Mouse (Mus musculus) MEL (cell line): ENCODE data around the gene Osbpl9. TPM values are rescaled to one million over a fixed set of nuclear protein-coding genes. Genes with fewer than 3 reads are reported as not detected.

Experiments used
- DNase-seq: peaks from one replicate; pipeline ENCODE4 v3.0.0; 2011; ENCODE audit warnings: low read depth, low spot score
- H3K27ac ChIP-seq: 2 replicates; pipeline ENCODE4 v1.5.1; 2012; ENCODE audit warnings: low read depth, mild to moderate bottlenecking, control low read depth, low read length, moderate library complexity; ENCODE audit not compliant: control insufficient read depth
- H3K27me3 ChIP-seq, 2 experiments: fragments of 150-350 bp in 1 of 2; sonication (generic) in 1 of 2; 2 replicates each; pipeline ENCODE4 v1.6.1; 2012; ENCODE audit warnings: low read length in 2 of 2, mild to moderate bottlenecking in 2 of 2, improper control_type of control experiment in 1 of 2, moderate library complexity in 1 of 2; ENCODE audit not compliant: insufficient read depth in 2 of 2, control insufficient read depth in 1 of 2
- H3K36me3 ChIP-seq, 2 experiments: 2 replicates each; pipeline ENCODE4 v1.6.1; 2012 to 2014; ENCODE audit warnings: low read length in 2 of 2, improper control_type of control experiment in 1 of 2, inconsistent platforms in 1 of 2, mild to moderate bottlenecking in 1 of 2; ENCODE audit not compliant: insufficient read depth in 2 of 2, control insufficient read depth in 1 of 2
- H3K4me1 ChIP-seq, 2 experiments: fragments of 150-350 bp in 1 of 2; sonication (generic) in 1 of 2; 2 replicates each; pipeline ENCODE4 v1.6.1; 2012; ENCODE audit warnings: low read length in 2 of 2, improper control_type of control experiment in 1 of 2, mild to moderate bottlenecking in 1 of 2; ENCODE audit not compliant: insufficient read depth in 2 of 2, control insufficient read depth in 1 of 2
- H3K4me3 ChIP-seq, 2 experiments: fragments of 150-350 bp in 1 of 2; sonication (generic) in 1 of 2; 2 replicates each; pipeline ENCODE4 v1.5.1; 2012; ENCODE audit warnings: low read depth in 2 of 2, low read length in 2 of 2, mild to moderate bottlenecking in 2 of 2, moderate library complexity in 2 of 2, control low read depth in 1 of 2, improper control_type of control experiment in 1 of 2; ENCODE audit not compliant: control insufficient read depth in 1 of 2, insufficient read depth in 1 of 2
- H3K79me2 ChIP-seq: 2 replicates; pipeline ENCODE4 v1.6.1; 2012; ENCODE audit warnings: mild to moderate bottlenecking, low read length, moderate library complexity; ENCODE audit not compliant: control insufficient read depth, poor library complexity, insufficient read depth
- H3K9ac ChIP-seq: 2 replicates; pipeline ENCODE4 v1.6.1; 2012; ENCODE audit warnings: low read depth, mild to moderate bottlenecking, control low read depth, low read length, moderate library complexity; ENCODE audit not compliant: control insufficient read depth, poor library complexity, severe bottlenecking
- H3K9me3 ChIP-seq: fragments of 150-350 bp; sonication (generic); replicated peaks from 2 replicates; pipeline ENCODE4 v1.6.1; 2012; ENCODE audit warnings: mild to moderate bottlenecking, low read length, improper control_type of control experiment, moderate library complexity; ENCODE audit not compliant: insufficient read depth
- CHD2 ChIP-seq: IDR thresholded peaks from 2 replicates; pipeline ENCODE4 v1.6.1; 2011; ENCODE audit warnings: low read length, improper control_type of control experiment
- ELF1 ChIP-seq: IDR thresholded peaks from 2 replicates; pipeline ENCODE4 v1.6.1; 2014; ENCODE audit warnings: low read depth, mild to moderate bottlenecking, inconsistent platforms, low read length, improper control_type of control experiment, moderate library complexity
- EP300 ChIP-seq, 2 experiments: IDR thresholded peaks; 2 replicates each; pipeline ENCODE4 v1.6.1; 2011; ENCODE audit warnings: improper control_type of control experiment in 2 of 2, low read length in 2 of 2, low read depth in 1 of 2, mild to moderate bottlenecking in 1 of 2
- GABPA ChIP-seq: IDR thresholded peaks from 2 replicates; pipeline ENCODE4 v1.6.1; 2012; ENCODE audit warnings: low read depth, mild to moderate bottlenecking, inconsistent platforms, low read length, improper control_type of control experiment, moderate library complexity
- GATA1 ChIP-seq: IDR thresholded peaks from 2 replicates; pipeline ENCODE4 v1.6.1; 2011; ENCODE audit warnings: low read depth, low read length, improper control_type of control experiment
- HCFC1 ChIP-seq: IDR thresholded peaks from 2 replicates; pipeline ENCODE4 v1.6.1; 2012; ENCODE audit warnings: low read depth, mild to moderate bottlenecking, inconsistent platforms, low read length, improper control_type of control experiment, moderate library complexity
- JUND ChIP-seq: IDR thresholded peaks from 2 replicates; pipeline ENCODE4 v1.6.1; 2011; ENCODE audit warnings: low read depth, mild to moderate bottlenecking, improper control_type of control experiment, low read length
- MYB ChIP-seq: IDR thresholded peaks from 2 replicates; pipeline ENCODE4 v1.6.1; 2011; ENCODE audit warnings: mild to moderate bottlenecking, low read depth, low read length, improper control_type of control experiment
- MYC ChIP-seq: IDR thresholded peaks from 2 replicates; pipeline ENCODE4 v1.6.1; 2011; ENCODE audit warnings: low read depth, mild to moderate bottlenecking, low read length, improper control_type of control experiment, moderate library complexity
- POLR2A ChIP-seq, 2 experiments: IDR thresholded peaks; 2 replicates each; pipeline ENCODE4 v1.6.1; 2011 to 2012; ENCODE audit warnings: low read length in 2 of 2, mild to moderate bottlenecking in 2 of 2, control low read depth in 1 of 2, improper control_type of control experiment in 1 of 2, low read depth in 1 of 2, moderate library complexity in 1 of 2; ENCODE audit not compliant: control insufficient read depth in 1 of 2, insufficient read depth in 1 of 2, poor library complexity in 1 of 2
- RCOR1 ChIP-seq: IDR thresholded peaks from 2 replicates; pipeline ENCODE4 v1.6.1; 2012; ENCODE audit warnings: low read depth, mild to moderate bottlenecking, inconsistent platforms, low read length, improper control_type of control experiment
- UBTF ChIP-seq: IDR thresholded peaks from 2 replicates; pipeline ENCODE4 v1.6.1; 2012; ENCODE audit warnings: low read depth, mild to moderate bottlenecking, inconsistent platforms, low read length, improper control_type of control experiment, moderate library complexity, borderline replicate concordance; ENCODE audit not compliant: insufficient read depth
- USF1 ChIP-seq: IDR thresholded peaks from 2 replicates; pipeline ENCODE4 v1.6.1; 2014; ENCODE audit warnings: low read depth, mild to moderate bottlenecking, inconsistent platforms, low read length, improper control_type of control experiment, moderate library complexity
- USF2 ChIP-seq, 2 experiments: IDR thresholded peaks; 2 replicates each; pipeline ENCODE4 v1.6.1; 2011 to 2012; ENCODE audit warnings: improper control_type of control experiment in 2 of 2, low read length in 2 of 2, borderline replicate concordance in 1 of 2, inconsistent platforms in 1 of 2, low read depth in 1 of 2, mild to moderate bottlenecking in 1 of 2; ENCODE audit not compliant: insufficient read depth in 1 of 2
- ZC3H11A ChIP-seq: IDR thresholded peaks from 2 replicates; pipeline ENCODE4 v1.6.1; 2012; ENCODE audit warnings: low read depth, mild to moderate bottlenecking, inconsistent platforms, low read length, improper control_type of control experiment
- ZNF384 ChIP-seq: IDR thresholded peaks from 2 replicates; pipeline ENCODE4 v1.6.1; 2012; ENCODE audit warnings: low read depth, mild to moderate bottlenecking, inconsistent platforms, low read length, improper control_type of control experiment
- polyA plus RNA-seq, 2 experiments: library from polyadenylated mRNA; stranded (reverse) in 1 of 2; unstranded in 1 of 2; fragments of >175 nt in 1 of 2; fragments of >200 nt in 1 of 2; gene quantifications; 2 replicates each; pipeline versions ENCODE4 v1.2.1 to v1.2.4; 2012; ENCODE audit warnings: low replicate concordance in 2 of 2, low read depth in 1 of 2; ENCODE audit not compliant: insufficient read length in 2 of 2, insufficient read depth in 1 of 2, missing spikeins in 1 of 2
- total RNA-seq: library from RNA; depleted of rRNA; stranded (reverse); fragments of 300-350 nt; gene quantifications from 2 replicates; pipeline ENCODE4 v1.2.3, GENCODE M21; 2012

Gene Osbpl9
- total and polyA plus RNA-seq, 3 experiments, result 14.9 to 42.6 TPM; not detected in 1

- H3K79me2 ChIP-seq, result no peaks in the 10 kb centered on the region
- H3K9ac ChIP-seq, result no peak overlapping the region
- no peaks in the 10 kb centered on the region; a peak in 1 of 4 replicates for H3K27me3 ChIP-seq
- H3K9me3 ChIP-seq, result no peaks in the 10 kb centered on the region
- no peak for DNase-seq
- peaks cover 2 to 11% of the 10 kb centered on the region in 2 experiments; a peak in 3 of 4 replicates for H3K4me1 ChIP-seq
- no peak overlapping the region for H3K4me3 ChIP-seq
- TF ChIP-seq USF1 (no peak), RCOR1 (no peak), HCFC1 (no peak)
- peaks cover 0 to 7% of the 10 kb centered on the region in 2 experiments; a peak in 2 of 4 replicates for H3K36me3 ChIP-seq
- H3K27ac ChIP-seq, result no peak overlapping the region
Measured at GRCm38 (mm10) chr4:109241934-109242333, 39.9 kb upstream of the Osbpl9 start.

GRCm38 (mm10) chr4:109241221-109241620 lies 39.1 kb upstream of the Osbpl9 start:
- no peak overlapping the region for H3K4me3 ChIP-seq
- H3K27me3 ChIP-seq, result no peaks in the 10 kb centered on the region; a peak in 1 of 4 replicates
- TF ChIP-seq JUND (no peak), USF2 (IDR thresholded peaks at IDR 0.05; ENCODE audit: borderline replicate concordance in 1 of 2, insufficient read depth in 1 of 2, low read depth in 1 of 2, low read length in 2 of 2) (no peak), CHD2 (no peak), ELF1 (no peak), GABPA (no peak), EP300 (IDR thresholded peaks at IDR 0.05; ENCODE audit: low read depth in 1 of 2, low read length in 2 of 2) (no peak), ZC3H11A (no peak), POLR2A (IDR thresholded peaks at IDR 0.05; ENCODE audit: control insufficient read depth in 1 of 2, insufficient read depth in 1 of 2, low read depth in 1 of 2, low read length in 2 of 2, poor library complexity in 1 of 2) (no peak), GATA1 (no peak), ZNF384 (no peak), UBTF (no peak), MYC (no peak), MYB (no peak)
- peaks cover 2 to 11% of the 10 kb centered on the region in 2 experiments; a peak in 3 of 4 replicates for H3K4me1 ChIP-seq
- H3K27ac ChIP-seq, result no peak overlapping the region
- DNase-seq, result no peak
- no peaks in the 10 kb centered on the region for H3K9me3 ChIP-seq
- no peak overlapping the region for H3K9ac ChIP-seq
- H3K36me3 ChIP-seq, result peaks cover 0 to 7% of the 10 kb centered on the region in 2 experiments; a peak in 2 of 4 replicates
- H3K79me2 ChIP-seq, result no peaks in the 10 kb centered on the region
